Mouse (Mus musculus) heart, adult 18-20 months (tissue): Measurements from ENCODE around the gene Zfp668. TPM values are rescaled to one million over a fixed set of nuclear protein-coding genes. Genes with fewer than 3 reads are reported as not detected.
"Not testable (repeated sequence)": the region's sequence is repeated elsewhere in the genome, so short reads cannot be mapped to it uniquely, and the experiment has no call there.

ENCODE experiments used
- DNase-seq, 2 experiments: peaks; one replicate each; pipeline ENCODE4 v3.0.0; 2021 to 2022; ENCODE audit warnings: mixed read lengths in 1 of 2
- long read RNA-seq, 2 experiments: library from polyadenylated mRNA; stranded (forward); transcript quantifications; one replicate each; pipeline ENCODE4 v2.0.0; 2021
- total RNA-seq, 2 experiments: library from RNA; stranded (reverse); gene quantifications; 2 replicates each; pipeline ENCODE4 v1.2.3; 2021

Zfp668 gene
- 1 to 10 TPM; 3.4 to 4.1 TPM for total RNA-seq
- long read RNA-seq, experiment 1, full-length matches to known transcripts = 3 of 3 reads
- long read RNA-seq, experiment 1, partial matches to known transcripts = 0 of 3 reads
- long read RNA-seq, experiment 1, other reads (novel, unspliced or antisense) = 0 of 3 reads
- long read RNA-seq, experiment 2 = 0 reads

GRCm38 (mm10) chr7:127876467-127877348 is at the start of gene Zfp668:
TSS of gene Zfp668 (minus strand) at chr7:127876828.
- peak; percentile 93 to 95 for DNase-seq

GRCm38 (mm10) chr7:127926066-127926465 is 49.4 kb upstream of the Zfp668 start:
- DNase-seq = no peak

GRCm38 (mm10) chr7:127925252-127925651 is 48.6 kb upstream of the Zfp668 start:
- no peak for DNase-seq

DNA sequence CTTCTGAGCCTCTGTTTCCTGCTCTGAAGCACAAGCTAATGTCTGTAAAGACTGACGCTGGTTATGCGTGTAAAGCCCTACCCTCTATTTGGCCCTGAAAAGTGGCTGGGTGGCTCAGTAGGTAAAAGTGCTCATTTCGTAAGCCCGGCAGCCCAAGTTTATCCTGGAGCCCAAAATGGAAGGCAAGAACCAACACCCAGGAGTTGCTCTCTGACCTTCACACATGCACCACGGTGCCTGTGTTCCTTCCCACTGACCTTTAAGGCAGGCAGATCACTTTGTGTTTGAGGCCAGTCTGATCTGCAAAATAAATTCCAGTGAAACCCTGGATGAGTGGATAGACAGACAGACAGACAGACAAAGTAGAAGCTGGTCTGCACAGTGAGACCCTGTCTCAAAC is 47.1 kb upstream of the Zfp668 start:
- no peak for DNase-seq

DNA sequence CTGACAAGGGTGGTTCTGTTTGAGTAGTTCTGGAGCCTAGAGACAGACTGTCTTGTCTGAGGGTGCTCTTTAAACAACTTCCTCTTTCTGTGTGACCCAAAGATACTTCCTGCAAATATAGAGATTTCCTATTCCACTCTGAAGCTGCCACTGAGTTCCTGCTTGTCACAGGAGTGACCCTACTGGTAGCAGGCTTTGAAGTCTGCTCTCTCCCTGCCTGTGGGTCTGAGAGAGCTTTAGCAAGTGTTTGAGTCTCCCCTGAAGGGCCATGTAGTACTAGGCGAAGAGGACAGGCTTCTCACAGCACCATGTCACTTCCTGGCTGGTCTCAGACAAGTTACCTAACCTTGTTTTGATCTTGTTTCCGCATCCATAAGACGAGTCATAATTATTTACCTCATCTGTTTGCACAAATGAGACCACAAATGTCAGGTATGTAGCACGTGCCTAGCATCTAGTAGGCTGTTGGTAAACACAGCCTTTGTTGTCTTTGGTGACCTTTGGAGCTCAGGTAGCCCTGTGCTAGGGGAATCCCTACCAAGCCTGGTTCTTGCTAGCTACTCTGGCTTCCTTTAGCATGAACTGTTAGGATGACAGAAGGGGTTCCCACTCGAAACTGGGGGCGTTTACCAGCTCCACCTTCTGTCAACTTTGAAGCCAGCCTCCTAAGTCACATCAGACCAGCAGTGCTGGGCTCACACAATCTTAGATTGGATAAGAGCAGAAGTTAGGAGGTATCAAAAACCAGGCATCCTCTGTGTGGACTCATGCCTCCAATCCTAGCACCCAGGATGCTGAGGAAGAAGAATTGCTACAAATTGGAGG is 46.0 kb upstream of the Zfp668 start:
- no peak for DNase-seq

GRCm38 (mm10) chr7:127921516-127921915 is 44.9 kb upstream of the Zfp668 start:
- DNase-seq = peak in 1 of 2 experiments; percentile 24

GRCm38 (mm10) chr7:127919290-127919689 is 42.7 kb upstream of the Zfp668 start:
- DNase-seq = no peak

- peak in 1 of 2 experiments; percentile 46 for DNase-seq
These were observed 41.6 kb upstream of the Zfp668 start for GRCm38 (mm10) chr7:127918203-127918602.

- no peak for DNase-seq
These were observed 38.7 kb upstream of the Zfp668 start for GRCm38 (mm10) chr7:127915293-127915692.

GRCm38 (mm10) chr7:127912938-127913337 is 36.3 kb upstream of the Zfp668 start:
- DNase-seq = no peak

- peak; percentile 91 to 94 for DNase-seq
These were observed 35.7 kb upstream of the Zfp668 start, which contains the start of gene Kat8 for GRCm38 (mm10) chr7:127912190-127912871. TSS of gene Kat8 (plus strand) at chr7:127912516.

DNA sequence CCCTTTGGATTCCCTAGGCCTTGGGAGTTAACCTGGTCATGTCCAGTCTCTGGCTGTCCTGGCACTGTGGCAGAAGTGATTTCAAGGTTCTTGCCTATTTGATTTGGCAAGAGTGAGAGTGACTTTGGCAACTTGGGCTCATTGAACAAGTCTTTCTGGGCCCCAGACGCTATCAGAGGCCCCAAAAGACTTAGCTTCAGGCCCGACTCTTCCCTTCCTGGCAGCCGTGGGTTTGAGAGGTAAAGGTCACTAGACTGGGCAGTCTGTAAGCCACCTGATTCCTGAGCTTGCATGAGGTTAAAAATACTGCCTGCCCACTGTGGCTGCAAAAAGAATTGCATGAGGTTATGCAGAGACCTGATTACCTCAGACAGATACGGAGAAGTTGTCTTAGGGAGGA is 32.0 kb upstream of the Zfp668 start:
- DNase-seq = no peak

DNA sequence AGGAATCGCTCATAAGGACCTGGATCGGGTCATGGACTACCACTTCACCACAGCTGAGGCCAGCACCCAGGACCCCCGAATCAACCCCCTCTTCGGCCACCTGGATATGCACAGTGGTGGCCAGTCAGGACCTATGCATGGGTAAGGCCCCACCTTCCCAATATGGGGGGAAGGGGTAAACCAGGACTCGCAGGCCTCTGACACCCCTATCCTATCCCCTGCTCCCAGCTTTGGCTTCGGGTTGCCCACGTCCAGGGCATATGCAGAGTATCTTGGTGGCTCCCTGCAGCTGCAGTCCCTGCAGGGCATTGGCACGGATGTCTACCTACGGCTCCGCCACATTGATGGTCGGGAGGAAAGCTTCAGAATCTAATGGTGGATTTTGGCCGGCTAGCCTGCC is 31.3 kb upstream of the Zfp668 start:
- no peak for DNase-seq

DNA sequence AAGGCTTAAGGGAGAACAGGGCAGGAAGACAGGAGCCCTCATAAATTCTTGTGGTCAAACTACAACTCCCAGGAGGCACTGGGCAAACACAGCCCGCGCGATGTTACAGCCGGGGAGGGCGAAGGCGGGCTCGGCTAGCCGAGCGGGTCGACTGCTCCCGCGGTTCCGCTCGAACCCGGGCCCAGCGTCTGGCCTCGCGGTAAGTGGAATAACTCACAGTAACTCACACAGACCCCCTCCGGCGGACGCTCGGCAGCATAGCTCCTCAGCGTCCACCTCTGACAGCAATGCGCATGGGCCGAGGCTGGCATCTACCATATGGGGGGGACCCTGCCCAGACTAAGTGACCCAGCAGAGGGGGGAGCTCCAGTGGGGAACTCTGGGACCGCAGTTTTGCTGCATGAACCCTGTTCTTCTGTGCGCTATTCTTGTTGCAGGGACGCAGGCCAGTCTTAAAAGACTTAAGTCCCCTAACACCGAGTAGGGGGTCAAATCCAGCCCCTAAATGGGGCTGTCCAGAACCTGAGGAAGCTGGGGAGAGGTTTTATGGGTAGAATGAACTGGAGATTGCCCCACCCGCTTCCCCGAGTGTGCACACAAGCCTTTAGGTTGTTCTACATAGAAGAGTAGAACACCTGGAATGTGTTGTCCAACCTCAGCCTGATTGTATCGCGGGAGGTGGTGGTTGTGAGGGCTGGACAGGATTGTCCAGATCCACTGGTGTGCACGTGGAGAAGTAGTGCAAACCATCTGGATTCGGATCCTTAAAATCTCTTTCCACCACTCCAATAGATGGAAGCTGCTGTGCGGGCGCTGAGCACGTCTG is 27.6 kb upstream of the Zfp668 start, which contains the start of gene Bckdk:
TSS of gene Bckdk (plus strand) at position 112 of the 826 bp plus-strand sequence.
- DNase-seq = peak; percentile 84

DNA sequence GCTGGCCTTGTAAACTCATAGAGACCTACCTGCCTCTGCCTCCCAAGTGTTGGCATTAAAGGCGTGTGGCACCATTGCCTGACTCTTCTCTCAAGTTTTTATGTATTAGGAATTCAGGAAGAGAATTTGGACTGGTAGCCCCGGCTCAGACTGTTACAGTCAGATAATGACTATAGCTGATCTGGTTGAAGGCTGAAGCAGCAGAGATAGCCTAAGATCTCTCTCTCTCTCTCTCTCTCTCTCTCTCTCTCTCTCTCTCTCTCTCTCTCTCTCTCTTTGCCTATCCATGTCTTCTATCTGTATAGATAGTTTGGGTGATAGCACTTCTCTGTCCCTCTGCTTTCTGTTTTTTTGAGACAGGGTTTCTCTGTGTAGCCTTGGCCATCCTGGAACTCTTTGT is 25.1 kb upstream of the Zfp668 start:
- DNase-seq = no peak

GRCm38 (mm10) chr7:127899997-127900396 is 23.4 kb upstream of the Zfp668 start:
- DNase-seq = no peak

- no peak for DNase-seq
These were observed 21.7 kb upstream of the Zfp668 start for GRCm38 (mm10) chr7:127898179-127898956.

DNA sequence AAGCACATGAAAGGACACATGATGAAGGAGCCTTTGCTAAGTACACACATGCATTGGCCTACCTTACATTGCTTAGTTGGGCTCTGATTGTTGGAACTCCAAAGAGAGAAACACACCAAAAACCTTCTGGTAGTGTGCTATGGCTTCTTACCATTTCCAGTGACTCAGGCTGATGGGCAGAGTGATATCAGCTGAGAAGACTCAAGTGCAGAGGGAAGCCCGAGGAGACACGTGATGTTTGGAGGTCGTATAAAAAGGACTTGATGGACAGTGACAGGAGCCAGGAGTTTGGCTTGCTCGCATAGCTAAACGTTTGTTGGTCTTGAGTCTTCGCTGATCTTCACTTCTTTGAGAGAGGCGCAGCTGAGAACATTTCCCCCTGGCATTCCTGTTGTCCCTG is 20.9 kb upstream of the Zfp668 start:
- no peak for DNase-seq

DNA sequence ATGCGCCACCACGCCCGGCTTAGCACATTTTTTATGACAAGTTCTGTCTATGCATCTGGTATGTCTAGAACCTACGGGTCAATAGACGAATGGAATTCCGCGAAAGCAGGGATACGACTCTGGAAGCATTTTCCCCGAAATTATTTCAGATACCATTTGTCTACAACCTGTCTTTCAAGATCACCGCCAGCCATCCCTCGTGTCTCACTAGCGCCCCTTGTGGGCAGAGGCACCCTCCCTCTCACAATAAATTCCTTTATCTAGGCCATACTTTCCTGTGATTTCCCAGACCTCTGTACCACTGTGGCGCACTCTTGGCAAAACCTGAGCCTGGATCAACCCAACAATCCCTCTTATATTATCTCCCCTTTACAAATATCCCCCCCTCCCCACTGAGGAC is 19.8 kb upstream of the Zfp668 start:
- peak; percentile 52 to 70 for DNase-seq

GRCm38 (mm10) chr7:127895891-127896290 is 19.3 kb upstream of the Zfp668 start:
- not testable (repeated sequence) for DNase-seq
